Mouse (Mus musculus): ENCODE measurements around the gene Cdk5r2.
A peak's percentile ranks its signal among the peaks of the same experiment; 100 is the strongest.
"Not testable (repeated sequence)": the region's sequence is repeated elsewhere in the genome, so short reads cannot be mapped to it uniquely, and the experiment has no call there.

Gene Cdk5r2

GRCm38 (mm10) chr1:74854306-74855056, at the start of gene Cdk5r2:
Gene Cdk5r2 (plus strand): TSS chr1:74854934.
- no peaks in the 10 kb centered on the region for H3K27me3 ChIP-seq (ENCODE audit: control insufficient read depth, insufficient read depth, low read length, poor library complexity, severe bottlenecking)
- H3K36me3 ChIP-seq (ENCODE audit: control insufficient read depth, insufficient read depth, low read length, poor library complexity, severe bottlenecking) = no peaks in the 10 kb centered on the region
- DNase-seq (ENCODE audit: low read depth, low spot score) = peak; percentile 78

- DNase-seq (ENCODE audit: low read depth, low spot score) = no peak
- Histone ChIP-seq H3K36me3 (ENCODE audit: control insufficient read depth, insufficient read depth, low read length, poor library complexity, severe bottlenecking) (no peaks in the 10 kb centered on the region), H3K27me3 (ENCODE audit: control insufficient read depth, insufficient read depth, low read length, poor library complexity, severe bottlenecking) (peaks cover 2% of the 10 kb centered on the region; the same call in 1 of the 2 replicates)
Measured at GRCm38 (mm10) chr1:74805340-74805835, 49.3 kb upstream of the Cdk5r2 start.

- H3K36me3 ChIP-seq (ENCODE audit: control insufficient read depth, insufficient read depth, low read length, poor library complexity, severe bottlenecking) = no peaks in the 10 kb centered on the region
- no peak for DNase-seq (ENCODE audit: low read depth, low spot score)
- H3K27me3 ChIP-seq (ENCODE audit: control insufficient read depth, insufficient read depth, low read length, poor library complexity, severe bottlenecking) = peaks cover 2% of the 10 kb centered on the region; the same call in 1 of the 2 replicates
Measured at GRCm38 (mm10) chr1:74805843-74806242, 48.9 kb upstream of the Cdk5r2 start.

- H3K27me3 ChIP-seq (ENCODE audit: control insufficient read depth, insufficient read depth, low read length, poor library complexity, severe bottlenecking) = peaks cover 2% of the 10 kb centered on the region; the same call in 1 of the 2 replicates
- peak; percentile 81 for DNase-seq (ENCODE audit: low read depth, low spot score)
- no peaks in the 10 kb centered on the region for H3K36me3 ChIP-seq (ENCODE audit: control insufficient read depth, insufficient read depth, low read length, poor library complexity, severe bottlenecking)
Measured at GRCm38 (mm10) chr1:74806360-74807311, 48.1 kb upstream of the Cdk5r2 start.

GRCm38 (mm10) chr1:74807551-74808071, 47.1 kb upstream of the Cdk5r2 start:
- Histone ChIP-seq H3K36me3 (ENCODE audit: control insufficient read depth, insufficient read depth, low read length, poor library complexity, severe bottlenecking) (no peaks in the 10 kb centered on the region), H3K27me3 (ENCODE audit: control insufficient read depth, insufficient read depth, low read length, poor library complexity, severe bottlenecking) (no peaks in the 10 kb centered on the region; the same call in 1 of the 2 replicates)
- no peak for DNase-seq (ENCODE audit: low read depth, low spot score)

GRCm38 (mm10) chr1:74808078-74808477, 46.7 kb upstream of the Cdk5r2 start:
- Histone ChIP-seq H3K27me3 (ENCODE audit: control insufficient read depth, insufficient read depth, low read length, poor library complexity, severe bottlenecking) (no peaks in the 10 kb centered on the region; the same call in 1 of the 2 replicates), H3K36me3 (ENCODE audit: control insufficient read depth, insufficient read depth, low read length, poor library complexity, severe bottlenecking) (no peaks in the 10 kb centered on the region)
- DNase-seq (ENCODE audit: low read depth, low spot score) = peak; percentile 93

GRCm38 (mm10) chr1:74809007-74809406, 45.7 kb upstream of the Cdk5r2 start:
- no peaks in the 10 kb centered on the region for H3K36me3 ChIP-seq (ENCODE audit: control insufficient read depth, insufficient read depth, low read length, poor library complexity, severe bottlenecking)
- no peak for DNase-seq (ENCODE audit: low read depth, low spot score)
- H3K27me3 ChIP-seq (ENCODE audit: control insufficient read depth, insufficient read depth, low read length, poor library complexity, severe bottlenecking) = no peaks in the 10 kb centered on the region; the same call in 1 of the 2 replicates

GRCm38 (mm10) chr1:74814931-74815647, 39.6 kb upstream of the Cdk5r2 start:
- H3K36me3 ChIP-seq (ENCODE audit: control insufficient read depth, insufficient read depth, low read length, poor library complexity, severe bottlenecking) = no peaks in the 10 kb centered on the region
- peak; percentile 35 for DNase-seq (ENCODE audit: low read depth, low spot score)
- H3K27me3 ChIP-seq (ENCODE audit: control insufficient read depth, insufficient read depth, low read length, poor library complexity, severe bottlenecking) = no peaks in the 10 kb centered on the region; the same call in 1 of the 2 replicates

GRCm38 (mm10) chr1:74815965-74816364, 38.8 kb upstream of the Cdk5r2 start:
- H3K27me3 ChIP-seq (ENCODE audit: control insufficient read depth, insufficient read depth, low read length, poor library complexity, severe bottlenecking); DNase-seq (ENCODE audit: low read depth, low spot score); H3K36me3 ChIP-seq (ENCODE audit: control insufficient read depth, insufficient read depth, low read length, poor library complexity, severe bottlenecking): not testable (repeated sequence)

GRCm38 (mm10) chr1:74816612-74817199, 38.0 kb upstream of the Cdk5r2 start:
- peak; percentile 93 for DNase-seq (ENCODE audit: low read depth, low spot score)
- H3K27me3 ChIP-seq (ENCODE audit: control insufficient read depth, insufficient read depth, low read length, poor library complexity, severe bottlenecking) = no peaks in the 10 kb centered on the region; the same call in 1 of the 2 replicates
- H3K36me3 ChIP-seq (ENCODE audit: control insufficient read depth, insufficient read depth, low read length, poor library complexity, severe bottlenecking) = no peaks in the 10 kb centered on the region

GRCm38 (mm10) chr1:74817219-74817618, 37.5 kb upstream of the Cdk5r2 start:
- no peaks in the 10 kb centered on the region; the same call in 1 of the 2 replicates for H3K27me3 ChIP-seq (ENCODE audit: control insufficient read depth, insufficient read depth, low read length, poor library complexity, severe bottlenecking)
- no peak for DNase-seq (ENCODE audit: low read depth, low spot score)
- H3K36me3 ChIP-seq (ENCODE audit: control insufficient read depth, insufficient read depth, low read length, poor library complexity, severe bottlenecking) = no peaks in the 10 kb centered on the region

- Histone ChIP-seq H3K27me3 (ENCODE audit: control insufficient read depth, insufficient read depth, low read length, poor library complexity, severe bottlenecking) (no peaks in the 10 kb centered on the region), H3K36me3 (ENCODE audit: control insufficient read depth, insufficient read depth, low read length, poor library complexity, severe bottlenecking) (no peaks in the 10 kb centered on the region)
- no peak for DNase-seq (ENCODE audit: low read depth, low spot score)
Measured at GRCm38 (mm10) chr1:74818509-74818908, 36.2 kb upstream of the Cdk5r2 start.

- peak; percentile 12 for DNase-seq (ENCODE audit: low read depth, low spot score)
- not testable (repeated sequence) for H3K27me3 ChIP-seq (ENCODE audit: control insufficient read depth, insufficient read depth, low read length, poor library complexity, severe bottlenecking); H3K36me3 ChIP-seq (ENCODE audit: control insufficient read depth, insufficient read depth, low read length, poor library complexity, severe bottlenecking)
Measured at GRCm38 (mm10) chr1:74823598-74823997, 31.1 kb upstream of the Cdk5r2 start.

Data from splenic B cell, adult 2 months (primary cell).